Mouse (Mus musculus) ES-Bruce4 (cell line): ENCODE measurements around the gene 4930519P11Rik. TPM values are rescaled to one million over a fixed set of nuclear protein-coding genes. Genes with fewer than 3 reads are reported as not detected.

Source experiments
- H3K27ac ChIP-seq: 2 replicates; pipeline ENCODE4 v1.5.1; 2012; ENCODE audit warnings: low read length, inconsistent platforms; ENCODE audit not compliant: insufficient read depth
- H3K27me3 ChIP-seq: 2 replicates; pipeline ENCODE4 v1.6.1; 2012; ENCODE audit warnings: mild to moderate bottlenecking, low read length, inconsistent platforms; ENCODE audit not compliant: control insufficient read depth, poor library complexity, insufficient read depth, severe bottlenecking
- H3K36me3 ChIP-seq: 2 replicates; pipeline ENCODE4 v1.6.1; 2012; ENCODE audit warnings: inconsistent platforms, mild to moderate bottlenecking, low read length, moderate library complexity; ENCODE audit not compliant: control insufficient read depth, poor library complexity, insufficient read depth, severe bottlenecking
- H3K4me1 ChIP-seq: one replicate; pipeline ENCODE4 v1.8.1; 2011; ENCODE audit warnings: low read length; ENCODE audit not compliant: control insufficient read depth, insufficient read depth
- H3K4me3 ChIP-seq: 2 replicates; pipeline ENCODE4 v1.5.1; 2011; ENCODE audit warnings: low read depth, mild to moderate bottlenecking, low read length
- H3K9ac ChIP-seq: 2 replicates; pipeline ENCODE4 v1.6.1; 2012; ENCODE audit warnings: low read depth, mild to moderate bottlenecking, inconsistent platforms; ENCODE audit not compliant: poor library complexity, severe bottlenecking
- H3K9me3 ChIP-seq: replicated peaks from 2 replicates; pipeline ENCODE4 v1.6.1; 2012; ENCODE audit warnings: mild to moderate bottlenecking, low read length, inconsistent platforms; ENCODE audit not compliant: control insufficient read depth, poor library complexity, insufficient read depth, severe bottlenecking
- CTCF ChIP-seq: IDR thresholded peaks from one replicate; pipeline ENCODE4 v1.8.1; 2011; ENCODE audit warnings: low read depth, low read length
- EP300 ChIP-seq: IDR thresholded peaks from 2 replicates; pipeline ENCODE4 v1.6.1; 2011; ENCODE audit warnings: low read depth, low read length; ENCODE audit not compliant: insufficient read depth
- POLR2A ChIP-seq: IDR thresholded peaks from one replicate; pipeline ENCODE4 v1.8.1; 2011; ENCODE audit warnings: low read length; ENCODE audit not compliant: insufficient read depth
- polyA plus RNA-seq: library from polyadenylated mRNA; stranded (reverse); fragments of >200 nt; gene quantifications from 2 replicates; pipeline ENCODE4 v1.2.4, GENCODE M21; 2011; ENCODE audit warnings: low read depth; ENCODE audit not compliant: missing spikeins, insufficient read depth, insufficient read length

4930519P11Rik gene
- polyA plus RNA-seq, 1 experiment, result not detected

DNA sequence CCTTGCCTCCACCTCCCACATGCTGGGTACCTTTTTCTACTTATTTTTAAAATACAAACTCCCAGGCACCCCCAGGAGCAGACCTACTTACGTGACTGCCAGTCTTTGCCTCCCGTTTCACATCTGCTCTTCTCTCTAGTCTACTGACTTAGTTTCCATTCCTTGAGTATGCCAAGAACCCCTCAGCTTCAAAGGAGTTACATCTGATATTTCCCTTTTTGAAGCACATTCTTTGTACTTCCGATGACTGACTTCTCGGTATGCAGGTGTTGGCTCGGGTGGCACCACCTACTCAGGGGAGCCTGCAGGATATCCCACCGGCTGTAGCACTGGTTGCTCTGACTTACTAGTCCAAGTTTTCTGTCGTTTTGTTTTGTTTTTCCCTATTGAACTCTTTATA is 9.1 kb downstream of the 4930519P11Rik start:
- peak overlapping the region; percentile 22; the same call in 1 of the 2 replicates for H3K4me3 ChIP-seq
- H3K9ac ChIP-seq, result 0 out of 2 replicates have a peak overlapping the region, but pooled peaks have one; percentile 25
- no peak for TF ChIP-seq EP300
- no peak for TF ChIP-seq CTCF
- no peak for TF ChIP-seq POLR2A
- H3K27ac ChIP-seq, result no peak overlapping the region
- no peaks in the 10 kb centered on the region for H3K27me3 ChIP-seq
- H3K36me3 ChIP-seq, result no peaks in the 10 kb centered on the region
- no peaks in the 10 kb centered on the region for H3K9me3 ChIP-seq
- H3K4me1 ChIP-seq, result no peaks in the 10 kb centered on the region

DNA sequence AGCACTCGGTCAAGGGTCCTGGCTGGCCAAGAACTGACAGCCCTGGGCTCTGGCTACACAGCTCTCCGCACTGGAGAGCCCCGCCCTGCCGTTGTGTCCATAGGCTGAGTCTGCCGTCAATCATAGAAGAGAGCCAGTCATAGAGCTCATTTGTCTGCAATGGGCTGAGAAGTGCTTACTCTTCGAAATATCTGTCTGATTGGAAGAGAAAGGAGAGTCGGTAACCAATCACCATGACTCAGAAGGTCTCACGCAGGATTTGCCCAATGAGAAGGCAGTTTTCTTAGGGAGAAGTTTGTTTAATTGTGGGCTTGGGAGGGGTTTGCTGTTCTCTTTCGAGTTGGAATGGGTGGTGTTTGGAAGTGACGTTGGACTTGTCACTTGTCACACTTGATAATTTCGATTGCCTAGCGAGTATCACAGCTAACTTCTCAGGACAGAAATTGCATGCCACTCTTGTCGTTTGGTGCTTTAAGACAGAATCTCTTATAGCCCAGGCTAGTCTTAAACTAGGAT is 9.5 kb downstream of the 4930519P11Rik start, which contains the start of gene Pxmp4:
Pxmp4 (minus strand) TSS at position 71 of the 516 bp plus-strand sequence.
- Histone ChIP-seq H3K4me1 (no peaks in the 10 kb centered on the region), H3K9me3 (no peaks in the 10 kb centered on the region), H3K9ac (peak within 1 kb of the TSS; percentile 58), H3K36me3 (no peaks in the 10 kb centered on the region), H3K27ac (no peak within 1 kb of the TSS), H3K4me3 (peak within 1 kb of the TSS; percentile 74), H3K27me3 (no peaks in the 10 kb centered on the region)
- TF ChIP-seq EP300 (no peak), POLR2A (no peak), CTCF (no peak)

DNA sequence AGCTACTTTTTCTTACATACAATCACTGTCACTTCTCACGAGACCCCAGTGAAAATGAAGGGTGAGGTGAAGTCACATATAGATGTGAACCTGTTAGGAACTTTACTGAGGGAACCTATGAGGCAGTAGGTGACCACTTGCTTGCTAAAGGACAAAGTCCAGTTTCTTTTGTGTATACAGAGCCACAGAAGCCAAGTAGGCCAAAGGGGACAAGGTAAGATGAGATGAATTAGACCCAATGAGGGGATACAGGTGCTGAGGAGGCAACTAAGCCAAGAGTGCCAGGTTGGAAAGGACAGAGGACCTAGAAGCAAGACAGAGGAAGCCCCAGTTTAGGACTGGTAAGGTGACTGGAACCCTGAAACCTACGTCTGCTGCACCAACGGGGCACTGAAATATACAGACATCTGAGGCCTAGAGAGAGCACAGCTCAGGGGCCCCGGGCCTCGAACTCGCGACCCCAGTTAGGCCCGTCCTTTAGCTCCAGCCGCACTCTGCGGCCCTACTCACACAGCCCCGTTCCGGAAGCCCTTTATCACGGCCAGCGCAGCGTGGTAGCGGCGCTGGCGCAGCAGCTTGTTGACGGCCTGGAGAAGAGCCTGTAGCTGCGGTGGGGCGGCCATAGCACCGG is 10.1 kb downstream of the 4930519P11Rik start:
- Histone ChIP-seq H3K36me3 (no peaks in the 10 kb centered on the region), H3K27ac (no peak overlapping the region), H3K9me3 (no peaks in the 10 kb centered on the region), H3K4me3 (peak overlapping the region; percentile 74), H3K4me1 (no peaks in the 10 kb centered on the region), H3K27me3 (no peaks in the 10 kb centered on the region), H3K9ac (peak overlapping the region; percentile 58)
- TF ChIP-seq POLR2A (no peak), CTCF (no peak), EP300 (no peak)

DNA sequence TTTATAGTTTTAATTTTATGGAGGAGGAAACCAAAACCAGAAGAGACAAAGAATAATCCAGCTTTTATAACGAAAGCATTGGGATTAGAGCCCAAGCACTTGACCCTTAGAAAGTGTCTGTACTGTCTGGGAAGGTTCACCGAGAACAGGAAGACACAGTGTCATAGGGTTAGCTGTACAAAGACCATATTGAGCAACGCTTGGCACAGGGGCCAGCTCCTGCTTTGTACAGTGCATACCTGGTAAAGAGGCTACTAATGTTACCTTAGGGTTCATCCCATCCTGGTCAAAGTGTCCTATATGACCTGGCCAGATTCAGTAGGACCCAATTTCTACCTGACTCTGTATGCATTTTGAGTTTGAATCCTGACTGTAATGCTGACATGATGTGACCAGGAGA is 11.9 kb downstream of the 4930519P11Rik start:
- TF ChIP-seq EP300, result no peak
- TF ChIP-seq POLR2A, result no peak
- no peak for TF ChIP-seq CTCF
- Histone ChIP-seq H3K36me3 (no peaks in the 10 kb centered on the region), H3K4me1 (no peaks in the 10 kb centered on the region), H3K27me3 (no peaks in the 10 kb centered on the region), H3K9me3 (no peaks in the 10 kb centered on the region), H3K27ac (no peak overlapping the region), H3K4me3 (no peak overlapping the region), H3K9ac (no peak overlapping the region)

DNA sequence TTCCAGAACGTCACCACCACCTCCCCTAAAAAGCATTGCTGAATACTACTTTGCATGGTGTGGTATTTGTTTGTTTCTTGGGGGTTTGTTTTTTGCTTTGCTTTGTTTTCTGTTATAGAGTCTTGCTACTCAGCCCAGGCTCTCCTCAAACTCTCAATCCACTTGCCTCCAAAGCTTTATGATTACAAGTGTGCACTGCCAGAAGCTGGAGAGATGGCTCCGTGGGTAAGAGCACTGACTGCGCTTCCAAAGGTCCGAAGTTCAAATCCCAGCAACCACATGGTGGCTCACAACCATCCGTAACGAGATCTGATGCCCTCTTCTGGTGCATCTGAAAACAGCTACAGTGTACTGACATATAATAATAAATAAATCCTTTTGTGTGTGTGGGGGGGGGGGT is 12.7 kb downstream of the 4930519P11Rik start:
- H3K9ac ChIP-seq, result no peak overlapping the region
- H3K27me3 ChIP-seq, result no peaks in the 10 kb centered on the region
- no peak overlapping the region for H3K27ac ChIP-seq
- no peak overlapping the region for H3K4me3 ChIP-seq
- no peaks in the 10 kb centered on the region for H3K4me1 ChIP-seq
- no peaks in the 10 kb centered on the region for H3K9me3 ChIP-seq
- TF ChIP-seq EP300, result no peak
- no peak for TF ChIP-seq POLR2A
- TF ChIP-seq CTCF, result no peak
- no peaks in the 10 kb centered on the region for H3K36me3 ChIP-seq

DNA sequence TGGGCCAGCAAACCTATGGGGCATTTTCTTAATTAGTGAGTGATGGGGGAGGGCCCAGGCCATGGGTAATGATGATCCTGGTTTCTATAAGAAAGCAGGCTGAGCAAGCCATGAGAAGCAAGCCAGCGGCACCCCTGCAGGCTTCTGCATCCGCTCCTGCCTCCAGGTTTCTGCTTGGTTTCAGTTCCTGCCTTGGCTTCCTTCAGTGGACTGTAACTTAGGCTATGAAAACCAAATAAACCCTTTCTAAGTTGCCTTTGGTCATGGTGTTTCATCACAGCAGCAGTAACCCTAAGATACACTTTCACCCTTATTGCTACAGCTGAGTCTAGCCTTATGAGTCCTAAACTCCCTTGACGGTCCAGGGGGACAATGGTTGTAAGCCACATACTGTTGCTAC is 15.8 kb downstream of the 4930519P11Rik start:
- Histone ChIP-seq H3K27ac (no peak overlapping the region), H3K9me3 (no peaks in the 10 kb centered on the region), H3K27me3 (no peaks in the 10 kb centered on the region), H3K36me3 (no peaks in the 10 kb centered on the region), H3K4me3 (no peak overlapping the region), H3K9ac (no peak overlapping the region), H3K4me1 (no peaks in the 10 kb centered on the region)
- TF ChIP-seq EP300, result no peak
- TF ChIP-seq CTCF, result no peak
- no peak for TF ChIP-seq POLR2A
